Mouse (Mus musculus) brain, embryonic 14.5 days (tissue): Measurements from ENCODE around the gene Kirrel3.

Source experiments
- CTCF ChIP-seq: fragments of 200-500 bp; IDR thresholded peaks from 2 replicates; pipeline ENCODE4 v1.5.1; 2012; ENCODE audit warnings: inconsistent platforms, mild to moderate bottlenecking, moderate library complexity, borderline replicate concordance; ENCODE audit not compliant: insufficient read depth, insufficient read length; ENCODE audit errors: extremely low read depth
- POLR2A ChIP-seq: fragments of 200-500 bp; IDR thresholded peaks from 2 replicates; pipeline ENCODE4 v1.6.1; 2012; ENCODE audit warnings: mild to moderate bottlenecking, inconsistent platforms, borderline replicate concordance; ENCODE audit not compliant: poor library complexity, insufficient read depth, insufficient read length, severe bottlenecking; ENCODE audit errors: extremely low read depth

GRCm38 (mm10) chr9:34714996-34715619, 229.4 kb downstream of the Kirrel3 start:
- TF ChIP-seq POLR2A (no peak), CTCF (no peak)
